Mouse (Mus musculus): ENCODE results near the gene Zbbx.

Zbbx gene

GRCm38 (mm10) chr3:75164838-75165496 lies at the start of gene Zbbx:
TSS of gene Zbbx (minus strand) at chr3:75165034.
- peak; percentile 39 for DNase-seq (ENCODE audit: inconsistent ontology term)

- peak; percentile 1 for DNase-seq (ENCODE audit: inconsistent ontology term)
Observed at GRCm38 (mm10) chr3:75202808-75203503, 38.1 kb upstream of the Zbbx start.

GRCm38 (mm10) chr3:75182606-75183005 lies 17.8 kb upstream of the Zbbx start:
- no peak for DNase-seq (ENCODE audit: inconsistent ontology term)

- peak; percentile 92 for DNase-seq (ENCODE audit: inconsistent ontology term)
Observed at GRCm38 (mm10) chr3:75141876-75142275, 23.0 kb downstream of the Zbbx start.

GRCm38 (mm10) chr3:75104867-75105266 lies 60.0 kb downstream of the Zbbx start:
- DNase-seq (ENCODE audit: inconsistent ontology term): no peak

GRCm38 (mm10) chr3:75085762-75086161 lies 79.1 kb downstream of the Zbbx start:
- no peak for DNase-seq (ENCODE audit: inconsistent ontology term)

- DNase-seq (ENCODE audit: inconsistent ontology term): no peak
Observed at GRCm38 (mm10) chr3:75078906-75079305, 85.9 kb downstream of the Zbbx start.

GRCm38 (mm10) chr3:75009701-75010100 lies 155.1 kb downstream of the Zbbx start:
- DNase-seq (ENCODE audit: inconsistent ontology term): peak; percentile 17

Measured in Muller cell, postnatal 12 days (primary cell).